Mouse (Mus musculus) heart, postnatal 0 days (tissue): ENCODE results near the gene Efr3b.

Experiments used
- CTCF ChIP-seq: IDR thresholded peaks from 2 replicates; pipeline ENCODE4 v1.5.1; 2016; ENCODE audit warnings: antibody characterized with exemption, control low read depth, low read depth
- EP300 ChIP-seq: IDR thresholded peaks from 2 replicates; pipeline ENCODE4 v1.6.1; 2016; ENCODE audit warnings: antibody characterized with exemption, low read depth

DNA sequence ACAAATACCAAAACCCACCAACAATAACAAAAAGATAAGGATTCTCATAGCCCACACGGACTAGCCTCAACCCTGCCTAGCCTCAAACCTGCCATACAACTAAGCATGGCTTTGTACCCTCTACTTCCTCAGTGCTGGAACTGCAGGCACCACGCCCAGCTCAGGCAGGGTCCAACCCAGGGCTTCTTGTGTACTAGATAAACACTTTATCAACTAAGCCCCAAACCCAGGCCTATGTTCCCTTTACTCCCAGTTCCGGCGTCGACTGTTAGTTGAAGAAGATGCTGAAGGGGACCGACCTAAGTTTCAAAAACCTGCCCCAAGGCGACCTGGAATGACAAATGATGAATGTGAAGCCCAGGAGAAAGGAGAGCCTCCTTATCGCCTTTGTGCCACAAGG lies 27.2 kb upstream of the Efr3b start:
- TF ChIP-seq CTCF (no peak), EP300 (no peak)
